Mouse (Mus musculus) liver, embryonic 15.5 days (tissue): ENCODE measurements around the gene Gmcl1. TPM values are rescaled to one million over a fixed set of nuclear protein-coding genes. Genes with fewer than 3 reads are reported as not detected.

Experiments
- ATAC-seq: fragments of 200-750 bp; cut with Nextera tagmentation; 2 replicates; pipeline ENCODE4 v1.8.0; 2017; ENCODE audit warnings: moderate number of reproducible peaks, mild to moderate bottlenecking, moderate library complexity; ENCODE audit not compliant: insufficient read depth
- H3K27ac ChIP-seq: fragments of 300-500 bp; sonication (generic); replicated peaks from 2 replicates; pipeline ENCODE4 v1.5.1; 2015; ENCODE audit warnings: mild to moderate bottlenecking, inconsistent platforms
- H3K27me3 ChIP-seq: fragments of 300-500 bp; sonication (generic); 2 replicates; pipeline ENCODE4 v1.6.1; 2015; ENCODE audit warnings: mild to moderate bottlenecking, inconsistent platforms
- H3K36me3 ChIP-seq: fragments of 300-500 bp; sonication (generic); replicated peaks from 2 replicates; pipeline ENCODE4 v1.6.1; 2015; ENCODE audit warnings: moderate library complexity, mild to moderate bottlenecking, inconsistent platforms
- H3K4me1 ChIP-seq: fragments of 300-500 bp; sonication (generic); replicated peaks from 2 replicates; pipeline ENCODE4 v1.6.1; 2015; ENCODE audit warnings: inconsistent platforms
- H3K4me2 ChIP-seq: fragments of 300-500 bp; sonication (generic); 2 replicates; pipeline ENCODE4 v1.6.1; 2015; ENCODE audit warnings: moderate library complexity, mild to moderate bottlenecking, inconsistent platforms
- H3K4me3 ChIP-seq: fragments of 300-500 bp; sonication (generic); replicated peaks from 2 replicates; pipeline ENCODE4 v1.5.1; 2015; ENCODE audit warnings: mild to moderate bottlenecking, inconsistent platforms
- H3K9ac ChIP-seq: fragments of 300-500 bp; sonication (generic); 2 replicates; pipeline ENCODE4 v1.6.1; 2015; ENCODE audit warnings: moderate library complexity, mild to moderate bottlenecking, inconsistent platforms
- H3K9me3 ChIP-seq: fragments of 300-500 bp; sonication (generic); replicated peaks from 2 replicates; pipeline ENCODE4 v1.6.1; 2016; ENCODE audit warnings: inconsistent platforms
- WGBS: fragments of 180-500 bp; shearing (Covaris S2); methylation state at CpG from one replicate; pipeline ENCODE4 v1.1.7; 2015; ENCODE audit warnings: mixed read lengths; ENCODE audit not compliant: insufficient replicate concordance; 5-methylcytosine and 5-hydroxymethylcytosine counted together
- polyA plus RNA-seq: library from polyadenylated mRNA; unstranded; fragments of >200 nt; fragmentation: Nextera tagmentation; extraction: Ambion mirVana; gene quantifications from 2 replicates; pipeline ENCODE4 v1.2.1, GENCODE M21; 2015

The Gmcl1 gene
- polyA plus RNA-seq, 1 experiment from 2014 or later = 7.1 TPM

DNA sequence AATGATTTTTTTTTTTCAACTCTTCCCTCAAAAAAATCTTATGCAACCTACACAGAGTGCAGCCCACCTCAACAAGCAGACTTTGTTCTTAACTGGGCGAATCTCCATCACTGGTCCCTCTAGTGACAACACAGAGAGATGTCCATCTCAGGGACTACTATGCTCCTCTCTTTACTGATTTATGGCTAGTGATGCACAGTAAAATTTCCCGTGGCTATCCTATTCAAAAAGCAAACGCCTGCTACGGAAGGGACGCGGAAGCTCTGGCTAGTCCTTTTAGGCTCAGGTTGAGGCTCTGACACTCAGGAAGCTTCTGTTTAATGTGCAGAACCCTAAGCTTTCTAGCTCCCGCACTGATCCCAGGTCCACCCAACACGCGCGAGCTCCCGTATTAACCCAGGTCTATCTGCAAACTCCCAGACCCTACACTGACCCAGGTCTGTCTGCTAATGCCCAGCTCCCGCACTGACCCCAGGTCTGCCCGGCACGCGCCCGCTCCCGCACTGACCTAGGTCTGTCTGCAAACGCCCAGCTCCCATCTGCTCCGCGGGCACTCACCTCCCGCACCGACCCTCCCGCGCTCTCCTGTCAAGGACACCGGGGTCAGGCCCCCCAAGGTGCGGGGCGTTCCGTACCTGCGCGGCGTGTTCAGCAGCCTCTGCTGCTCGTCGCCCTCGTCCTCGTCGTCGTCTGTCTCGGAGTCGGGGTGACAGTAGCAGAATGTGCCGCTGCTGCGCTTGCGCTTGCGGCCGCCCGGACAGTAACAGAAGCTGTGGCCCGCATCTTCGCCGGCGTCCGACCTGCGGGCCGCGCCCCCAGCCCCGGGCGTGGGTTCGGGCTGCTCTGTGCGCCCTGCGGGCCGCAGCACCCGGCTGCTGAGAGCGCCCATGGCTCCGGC, 658 bp downstream of the Gmcl1 start:
- Histone ChIP-seq H3K9me3 (no peaks in the 10 kb centered on the region), H3K27me3 (no peaks in the 10 kb centered on the region), H3K36me3 (no peaks in the 10 kb centered on the region), H3K9ac (peak overlapping the region; percentile 81), H3K4me2 (peak overlapping the region; percentile 100), H3K27ac (peak overlapping the region; percentile 91), H3K4me3 (peak overlapping the region; percentile 81), H3K4me1 (peaks cover 28% of the 10 kb centered on the region)
- 1% methylated on average over 62 of the region's 62 CpGs for WGBS
- peak; percentile 40 for ATAC-seq

DNA sequence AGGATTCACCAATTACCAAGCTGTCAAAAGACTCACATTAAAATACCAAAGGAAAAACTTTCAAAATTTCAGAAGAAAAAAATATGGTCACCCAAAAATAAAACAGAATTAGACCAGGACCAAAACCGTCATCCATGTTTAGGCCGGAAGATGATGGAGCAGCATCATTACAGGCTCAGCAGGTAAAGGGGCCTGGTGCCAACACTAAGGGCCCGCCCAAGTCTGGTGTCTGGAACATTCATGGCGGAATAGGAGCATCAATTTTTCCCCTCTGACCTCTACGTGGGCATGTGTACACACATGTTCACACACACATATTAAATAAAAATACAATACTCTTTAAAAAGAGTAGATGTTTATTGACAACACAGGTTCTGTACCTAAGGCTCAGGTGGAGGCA, 4.5 kb downstream of the Gmcl1 start:
- Histone ChIP-seq H3K36me3 (peaks cover 3% of the 10 kb centered on the region; the same call in 1 of the 2 replicates), H3K9me3 (no peaks in the 10 kb centered on the region), H3K27ac (no peak overlapping the region), H3K9ac (no peak overlapping the region), H3K27me3 (no peaks in the 10 kb centered on the region), H3K4me3 (no peak overlapping the region), H3K4me1 (peaks cover 15% of the 10 kb centered on the region), H3K4me2 (no peak overlapping the region)
- WGBS = 75% methylated on average over 5 of the region's 5 CpGs
- ATAC-seq = no peak

DNA sequence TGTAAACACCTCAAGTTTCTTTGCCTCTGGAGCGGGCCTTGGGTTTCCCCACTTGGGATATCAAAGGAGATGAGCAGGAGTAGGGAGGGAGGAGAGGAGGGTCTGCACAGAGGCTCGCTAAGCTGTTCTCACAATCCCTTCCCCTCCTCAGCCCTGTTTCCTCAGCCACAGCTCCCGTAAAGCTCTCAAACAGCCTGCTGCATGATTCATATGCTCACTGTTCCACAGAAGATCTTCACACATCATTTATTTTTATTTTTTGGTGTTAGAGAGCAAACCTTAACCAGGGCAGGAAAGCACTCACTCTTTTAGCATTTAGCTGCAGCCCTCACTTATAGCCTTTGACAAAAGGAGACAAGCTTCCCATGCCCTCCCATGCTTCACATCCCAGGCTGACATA, 11.2 kb downstream of the Gmcl1 start:
- H3K9ac ChIP-seq = no peak overlapping the region
- ATAC-seq = no peak
- H3K4me2 ChIP-seq = no peak overlapping the region
- peaks cover 15% of the 10 kb centered on the region; the same call in 1 of the 2 replicates for H3K36me3 ChIP-seq
- no peaks in the 10 kb centered on the region for H3K9me3 ChIP-seq
- no peaks in the 10 kb centered on the region for H3K4me1 ChIP-seq
- 66% methylated on average over 3 of the region's 3 CpGs for WGBS
- H3K4me3 ChIP-seq = no peak overlapping the region
- H3K27me3 ChIP-seq = no peaks in the 10 kb centered on the region
- H3K27ac ChIP-seq = no peak overlapping the region

DNA sequence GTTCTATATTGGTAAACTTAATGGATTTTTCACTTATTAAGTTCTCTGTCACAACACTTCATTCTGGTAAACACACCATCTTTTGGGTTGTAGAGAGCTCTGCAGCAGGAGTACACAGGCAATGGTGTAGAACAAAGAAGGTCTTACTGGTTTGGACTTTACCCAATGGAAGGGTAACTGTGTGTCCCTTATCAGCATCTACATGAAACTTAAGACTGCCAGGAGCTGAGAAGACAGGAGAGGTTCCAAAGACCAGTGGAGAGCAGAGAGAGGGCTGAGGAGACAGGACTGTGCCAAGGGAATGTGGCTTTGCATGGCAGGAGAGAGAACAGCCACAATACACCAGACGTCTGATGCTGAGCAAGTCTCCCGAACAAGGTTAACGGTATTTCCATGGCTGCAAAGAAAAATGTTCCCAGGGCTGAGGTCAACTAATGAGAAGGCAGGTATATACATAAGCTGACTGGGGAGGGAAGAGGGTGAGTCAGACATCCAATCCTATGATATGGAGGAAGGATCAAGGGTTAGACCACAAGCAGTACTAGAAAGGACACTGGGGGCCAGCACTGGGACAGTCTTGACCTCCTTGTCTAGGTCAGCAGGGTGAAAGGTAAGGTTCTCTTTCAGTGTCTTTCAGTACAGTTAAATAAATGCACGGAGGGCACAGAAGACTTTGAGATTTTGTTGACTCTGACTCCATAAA, 25.0 kb downstream of the Gmcl1 start:
- H3K27me3 ChIP-seq = no peaks in the 10 kb centered on the region
- no peak for ATAC-seq
- WGBS = 80% methylated on average over 4 of the region's 4 CpGs
- no peak overlapping the region for H3K4me3 ChIP-seq
- H3K4me1 ChIP-seq = 0 out of 2 replicates have a peak, but pooled peaks cover 2% of the 10 kb centered on the region
- H3K9me3 ChIP-seq = no peaks in the 10 kb centered on the region
- no peak overlapping the region for H3K27ac ChIP-seq
- no peak overlapping the region for H3K4me2 ChIP-seq
- H3K9ac ChIP-seq = no peak overlapping the region
- peaks cover 14% of the 10 kb centered on the region; the same call in 1 of the 2 replicates for H3K36me3 ChIP-seq

DNA sequence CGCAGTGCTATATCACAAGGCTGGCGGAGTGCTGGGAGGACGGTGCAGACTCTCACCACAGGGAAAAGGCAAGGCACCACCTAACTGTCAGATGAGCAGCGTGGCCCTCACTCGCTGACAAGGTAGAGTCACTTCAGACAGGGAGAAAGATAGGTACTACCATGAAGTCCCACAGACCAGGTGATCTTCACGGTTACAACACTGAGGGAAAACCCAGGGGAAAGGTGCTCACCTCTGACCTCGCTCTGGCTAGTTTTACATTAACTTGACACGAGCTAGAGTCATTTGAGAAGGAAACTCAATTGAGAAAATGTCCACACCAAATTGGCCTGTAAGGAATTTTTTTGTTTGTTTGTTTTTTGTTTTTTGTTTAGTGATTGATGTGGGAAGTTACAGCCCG, 30.6 kb downstream of the Gmcl1 start:
- Histone ChIP-seq H3K9ac (no peak overlapping the region), H3K9me3 (no peaks in the 10 kb centered on the region), H3K4me3 (no peak overlapping the region), H3K27ac (0 out of 2 replicates have a peak overlapping the region, but pooled peaks have one; percentile 39), H3K27me3 (no peaks in the 10 kb centered on the region), H3K36me3 (peaks cover 37% of the 10 kb centered on the region), H3K4me2 (no peak overlapping the region), H3K4me1 (peaks cover 6% of the 10 kb centered on the region; the same call in 1 of the 2 replicates)
- 70% methylated on average over 9 of the region's 9 CpGs for WGBS
- ATAC-seq = peak; percentile 51

DNA sequence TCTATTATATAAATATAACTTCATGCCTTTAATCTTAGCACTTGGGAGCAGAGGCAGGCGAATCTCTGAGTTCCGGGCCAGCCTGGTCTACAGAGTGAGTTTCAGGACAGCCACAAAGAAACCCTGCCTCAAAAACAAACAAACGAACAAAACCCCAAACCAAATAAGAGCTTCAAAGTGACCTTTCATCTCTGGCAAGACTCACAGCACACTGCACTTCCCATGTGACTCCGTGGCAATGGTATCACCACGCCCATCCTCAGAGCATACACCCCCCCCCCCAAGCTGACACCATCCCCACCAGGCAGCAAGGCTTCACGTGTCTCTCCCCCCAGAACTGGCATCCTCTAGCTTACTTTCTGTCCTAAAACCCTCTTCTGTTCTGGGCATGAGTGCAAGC, 35.3 kb downstream of the Gmcl1 start:
- H3K4me3 ChIP-seq = no peak overlapping the region
- ATAC-seq = no peak
- no peaks in the 10 kb centered on the region for H3K27me3 ChIP-seq
- 0 out of 2 replicates have a peak overlapping the region, but pooled peaks have one; percentile 43 for H3K27ac ChIP-seq
- WGBS = 63% methylated on average over 6 of the region's 6 CpGs
- no peaks in the 10 kb centered on the region for H3K9me3 ChIP-seq
- peaks cover 45% of the 10 kb centered on the region for H3K36me3 ChIP-seq
- H3K9ac ChIP-seq = no peak overlapping the region
- H3K4me2 ChIP-seq = no peak overlapping the region
- peaks cover 4% of the 10 kb centered on the region; the same call in 1 of the 2 replicates for H3K4me1 ChIP-seq

DNA sequence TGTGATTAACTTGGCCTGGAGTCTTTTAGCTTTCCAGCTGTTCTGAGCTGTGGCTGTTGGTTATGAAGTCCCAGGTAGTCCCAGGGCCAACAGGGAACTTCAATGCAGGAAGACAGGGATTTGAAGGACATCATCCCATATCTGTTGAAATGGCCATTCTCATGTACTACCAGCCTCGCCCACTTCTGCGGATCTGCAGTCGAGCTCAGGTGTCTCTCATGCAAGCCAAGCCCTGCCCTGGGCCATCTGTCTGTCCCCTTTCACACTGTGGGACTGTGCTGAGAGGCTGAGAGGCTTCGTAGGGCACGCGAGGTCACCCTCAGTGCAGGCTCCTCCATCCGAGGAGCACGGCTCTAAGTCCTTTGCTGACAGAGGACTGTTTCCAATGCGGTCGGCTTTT, 37.0 kb downstream of the Gmcl1 start:
- no peak overlapping the region for H3K27ac ChIP-seq
- H3K36me3 ChIP-seq = peaks cover 37% of the 10 kb centered on the region
- H3K9me3 ChIP-seq = no peaks in the 10 kb centered on the region
- no peak overlapping the region for H3K9ac ChIP-seq
- no peak overlapping the region for H3K4me3 ChIP-seq
- WGBS = 84% methylated on average over 10 of the region's 10 CpGs
- H3K4me1 ChIP-seq = peaks cover 4% of the 10 kb centered on the region; the same call in 1 of the 2 replicates
- H3K4me2 ChIP-seq = no peak overlapping the region
- no peak for ATAC-seq
- no peaks in the 10 kb centered on the region for H3K27me3 ChIP-seq

DNA sequence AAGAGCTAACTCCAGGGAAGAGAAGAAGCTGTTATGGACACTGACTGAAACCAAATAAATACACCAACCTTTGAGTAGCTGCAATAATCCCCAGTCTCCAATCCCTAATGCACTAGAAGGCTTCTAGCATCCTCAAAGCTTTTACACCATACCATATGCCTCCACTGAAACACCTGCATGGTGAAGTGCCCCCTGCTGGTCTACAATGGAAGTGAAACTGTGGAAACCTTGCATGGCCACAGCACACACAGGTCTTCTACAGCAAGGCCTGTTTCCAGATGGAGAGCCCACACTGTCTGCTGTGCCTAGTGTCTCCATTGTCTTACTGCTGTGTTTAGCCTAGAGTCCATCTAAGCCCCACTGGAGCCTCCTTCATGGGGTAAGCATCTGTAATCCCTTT, 38.7 kb downstream of the Gmcl1 start:
- H3K9me3 ChIP-seq = no peaks in the 10 kb centered on the region
- H3K27ac ChIP-seq = no peak overlapping the region
- peaks cover 22% of the 10 kb centered on the region for H3K36me3 ChIP-seq
- no peak overlapping the region for H3K4me2 ChIP-seq
- no peaks in the 10 kb centered on the region for H3K27me3 ChIP-seq
- H3K9ac ChIP-seq = no peak overlapping the region
- H3K4me3 ChIP-seq = no peak overlapping the region
- no peak for ATAC-seq
- H3K4me1 ChIP-seq = peaks cover 8% of the 10 kb centered on the region

DNA sequence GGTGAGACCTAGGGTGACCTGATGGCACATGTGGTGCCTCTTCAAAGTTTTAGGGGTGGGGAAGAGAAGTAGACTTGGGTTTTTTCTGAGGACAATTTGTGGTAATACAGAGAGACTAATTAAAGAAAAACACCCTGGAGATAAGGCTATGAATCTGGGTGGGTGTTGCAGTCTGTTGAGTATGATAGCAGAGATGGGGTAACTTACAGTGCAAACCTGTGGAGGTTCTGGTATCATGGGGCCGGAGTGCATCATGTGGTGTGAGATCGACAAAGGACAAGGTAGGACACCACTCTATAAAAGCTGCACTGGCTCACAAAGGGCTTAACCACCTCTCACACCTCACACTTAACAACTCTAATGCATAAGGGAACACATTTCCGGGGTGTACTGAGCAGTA, 43.5 kb downstream of the Gmcl1 start:
- Histone ChIP-seq H3K9me3 (no peaks in the 10 kb centered on the region), H3K4me2 (peak overlapping the region; percentile 30; the same call in 1 of the 2 replicates), H3K27ac (no peak overlapping the region), H3K27me3 (no peaks in the 10 kb centered on the region), H3K4me3 (no peak overlapping the region), H3K9ac (no peak overlapping the region), H3K36me3 (no peaks in the 10 kb centered on the region), H3K4me1 (peaks cover 21% of the 10 kb centered on the region)
- peak; percentile 54; the same call in 1 of the 2 replicates for ATAC-seq
- 58% methylated on average over 3 of the region's 3 CpGs for WGBS

DNA sequence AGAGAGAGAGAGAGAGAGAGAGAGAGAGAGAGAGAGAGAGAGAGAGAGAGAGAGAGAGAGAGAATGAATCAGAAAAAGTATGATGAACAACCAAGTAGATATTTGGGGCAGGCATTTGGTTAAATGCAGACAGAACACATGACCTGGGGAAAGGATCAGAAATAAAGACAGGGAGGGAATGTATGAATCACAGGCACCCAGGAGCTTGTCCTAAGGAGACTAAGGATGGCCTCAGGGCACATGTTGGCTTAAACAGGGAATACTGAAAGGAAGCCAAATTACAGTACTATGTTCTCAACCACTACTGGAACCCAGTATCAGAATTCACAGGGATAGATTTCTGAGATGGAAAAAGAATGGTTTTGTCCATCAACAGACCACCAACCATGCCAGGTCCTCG, 46.2 kb downstream of the Gmcl1 start:
- Histone ChIP-seq H3K27ac (no peak overlapping the region), H3K4me3 (no peak overlapping the region), H3K4me2 (no peak overlapping the region), H3K36me3 (peaks cover 4% of the 10 kb centered on the region), H3K9ac (no peak overlapping the region), H3K27me3 (no peaks in the 10 kb centered on the region), H3K4me1 (peaks cover 38% of the 10 kb centered on the region), H3K9me3 (no peaks in the 10 kb centered on the region)
- no peak for ATAC-seq
- WGBS = 64% methylated on average over 1 of the region's 1 CpGs

DNA sequence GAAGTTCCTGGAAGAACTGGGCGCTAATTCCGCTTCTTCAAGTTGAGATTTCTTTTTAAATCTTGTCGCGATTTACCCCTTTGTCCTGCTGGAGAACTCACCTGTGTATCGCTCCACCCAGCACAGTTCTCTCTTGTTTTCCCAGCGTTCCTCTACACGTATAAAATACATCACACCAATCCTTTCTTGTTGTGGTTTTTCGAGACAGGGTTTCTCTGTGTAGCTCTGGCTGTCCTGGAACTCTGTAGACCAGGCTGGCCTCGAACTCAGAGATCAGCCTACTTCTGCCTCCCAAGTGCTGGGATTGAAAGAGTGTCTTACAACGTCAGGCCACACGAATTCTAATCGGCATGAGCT, 48.5 kb downstream of the Gmcl1 start:
- peaks cover 26% of the 10 kb centered on the region for H3K36me3 ChIP-seq
- peaks cover 32% of the 10 kb centered on the region for H3K4me1 ChIP-seq
- H3K27me3 ChIP-seq = no peaks in the 10 kb centered on the region
- H3K4me2 ChIP-seq = peak overlapping the region; percentile 73
- 34% methylated on average over 12 of the region's 12 CpGs for WGBS
- H3K9ac ChIP-seq = peak overlapping the region; percentile 90
- peak overlapping the region; percentile 85 for H3K4me3 ChIP-seq
- no peak for ATAC-seq
- H3K27ac ChIP-seq = peak overlapping the region; percentile 89; the same call in 1 of the 2 replicates
- no peaks in the 10 kb centered on the region for H3K9me3 ChIP-seq
